Mouse (Mus musculus): ENCODE results near the gene Scaf1. TPM values are rescaled to one million over a fixed set of nuclear protein-coding genes. Genes with fewer than 3 reads are reported as not detected.
A peak's percentile ranks its signal among the peaks of the same experiment; 100 is the strongest.

The Scaf1 gene
- total RNA-seq, 2 experiments from 2014 or later = 48.0 to 48.1 TPM

GRCm38 (mm10) chr7:44986879-44987718, 29.1 kb downstream of the Scaf1 start:
- DNase-seq = no peak
- intact Hi-C loops (cut with DNase I) = no loop called here

DNA sequence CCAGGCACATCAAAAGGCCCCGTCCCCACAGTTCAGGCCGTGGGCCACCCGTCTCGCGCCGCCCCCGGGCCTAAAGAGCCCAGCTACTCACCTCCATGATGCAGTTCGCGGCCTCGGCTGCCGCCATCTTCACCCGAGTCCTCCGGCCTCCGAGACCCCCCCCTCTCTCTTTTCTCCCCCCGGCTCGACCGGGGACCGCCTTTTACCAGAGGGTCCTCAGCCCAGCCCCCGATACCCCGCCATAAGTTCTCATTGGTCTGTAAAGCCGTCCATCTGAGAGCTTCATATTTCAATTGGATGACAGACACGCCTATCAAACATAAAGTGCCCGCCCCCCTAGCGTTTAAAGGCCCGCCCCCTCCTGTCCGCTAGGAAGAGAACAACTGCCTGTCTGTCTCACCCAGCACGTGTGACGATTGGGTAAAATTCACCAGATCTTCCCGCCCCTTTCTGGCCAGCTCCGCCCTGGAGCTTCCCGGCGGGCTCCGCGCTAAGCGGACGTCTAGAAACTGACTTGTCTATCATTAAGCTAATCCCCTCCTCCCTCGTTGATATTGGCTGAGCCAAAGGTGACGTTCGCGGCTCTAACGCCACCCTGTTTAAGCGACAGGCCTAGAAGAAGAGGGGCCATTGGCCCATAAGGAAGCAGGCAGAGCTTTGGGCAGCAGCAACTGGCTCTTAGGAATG, 29.8 kb downstream of the Scaf1 start, which contains the start of gene Prmt1:
Prmt1 (minus strand) TSS at position 377 of the 687 bp plus-strand sequence.
- peak; percentile 94 to 99 for DNase-seq
- intact Hi-C loops (cut with DNase I) = no loop called here

DNA sequence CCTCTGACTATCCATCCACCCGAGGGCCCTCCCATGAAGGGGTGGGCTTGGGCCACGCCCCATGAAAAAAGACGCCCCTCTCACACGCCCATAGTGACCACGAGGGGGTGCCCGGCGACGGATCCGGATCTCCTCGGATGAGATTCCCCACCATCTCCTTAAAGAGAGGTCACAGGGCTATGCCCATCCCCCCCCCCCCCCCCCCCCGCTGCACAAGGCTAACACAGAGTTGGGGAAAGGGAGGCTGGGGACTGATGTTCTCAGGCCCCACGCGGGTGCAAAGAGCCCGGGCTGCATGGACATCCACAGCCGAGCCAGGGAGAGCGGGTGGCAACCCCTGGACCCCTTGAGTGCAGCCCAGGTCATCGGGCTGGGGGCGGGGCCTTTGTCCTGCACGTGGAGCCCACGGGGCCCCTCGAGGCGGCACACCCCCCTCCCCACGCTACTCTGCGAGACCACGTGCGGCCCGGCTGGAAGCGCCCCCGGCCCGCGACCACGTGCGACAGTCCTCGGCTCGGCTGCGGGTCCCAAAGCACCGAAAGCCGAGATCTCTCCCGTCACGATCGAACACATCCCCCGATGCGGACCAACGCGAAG, 30.5 kb downstream of the Scaf1 start:
- DNase-seq = peak; percentile 59 to 60
- intact Hi-C loops (cut with DNase I) = no loop called here

DNA sequence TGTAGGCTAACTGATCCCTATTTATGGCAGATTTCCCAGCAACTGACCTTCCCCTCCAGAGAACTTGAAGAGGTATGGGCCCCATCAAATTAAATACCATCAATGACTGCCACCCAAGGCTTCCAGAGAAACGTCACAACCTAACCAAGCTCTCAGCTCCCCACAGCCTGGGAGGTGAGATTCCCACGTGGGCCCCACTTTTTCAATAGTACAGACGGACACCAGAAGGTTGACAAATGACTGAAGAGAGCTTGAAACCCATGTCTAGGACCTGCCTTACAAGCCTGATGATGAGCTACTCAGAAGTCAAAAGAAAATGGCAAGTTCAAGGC, 31.4 kb downstream of the Scaf1 start:
- intact Hi-C loops (cut with DNase I) = loop anchor here (5.0 kb wide), 4 partner anchors 68 to 153 kb away; partner anchors contain the start of genes Flt3l, Gm45713, Prr12 and Rps11
- no peak for DNase-seq

- intact Hi-C loops (cut with DNase I) = loop anchor here (5.0 kb wide), 4 partner anchors 68 to 153 kb away; partner anchors contain the start of genes Flt3l, Gm45713, Prr12 and Rps11
- no peak for DNase-seq
Observed at GRCm38 (mm10) chr7:44983944-44984832, 32.0 kb downstream of the Scaf1 start.

DNA sequence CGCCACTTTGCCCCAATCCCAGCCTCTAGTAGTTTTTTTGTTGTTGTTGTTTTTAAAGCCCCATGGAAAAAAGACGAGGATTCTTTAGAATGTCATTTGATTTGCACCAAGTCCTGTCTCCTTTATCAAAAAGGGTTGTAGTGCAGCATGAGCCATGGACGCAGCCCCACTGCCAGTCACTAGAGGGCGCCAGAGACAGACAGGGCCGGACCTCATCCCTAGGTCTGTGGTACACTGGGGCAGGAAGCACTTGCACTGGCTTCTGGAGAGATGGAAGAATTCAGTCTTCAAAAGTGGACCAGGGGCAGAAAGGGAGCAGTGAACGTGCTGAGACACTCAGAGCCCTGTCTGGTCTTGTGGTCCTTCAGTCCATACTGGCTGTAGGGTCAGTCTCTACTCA, 33.1 kb downstream of the Scaf1 start:
- peak; percentile 87 to 92 for DNase-seq
- intact Hi-C loops (cut with DNase I) = loop anchor here (5.0 kb wide), 4 partner anchors 69 to 154 kb away; partner anchors contain the start of genes Flt3l, Gm45713, Prr12 and Rps11

- intact Hi-C loops (cut with DNase I) = loop anchor here (5.0 kb wide), 4 partner anchors 71 to 156 kb away; partner anchors contain the start of genes Flt3l, Gm45713, Prr12 and Rps11
- no peak for DNase-seq
Observed at GRCm38 (mm10) chr7:44981539-44981938, 34.6 kb downstream of the Scaf1 start.

- intact Hi-C loops (cut with DNase I) = no loop called here
- DNase-seq = no peak
Observed at GRCm38 (mm10) chr7:44978300-44978699, 37.9 kb downstream of the Scaf1 start.

- intact Hi-C loops (cut with DNase I) = no loop called here
- DNase-seq = no peak
Observed at GRCm38 (mm10) chr7:44975117-44975419, 41.1 kb downstream of the Scaf1 start.

DNA sequence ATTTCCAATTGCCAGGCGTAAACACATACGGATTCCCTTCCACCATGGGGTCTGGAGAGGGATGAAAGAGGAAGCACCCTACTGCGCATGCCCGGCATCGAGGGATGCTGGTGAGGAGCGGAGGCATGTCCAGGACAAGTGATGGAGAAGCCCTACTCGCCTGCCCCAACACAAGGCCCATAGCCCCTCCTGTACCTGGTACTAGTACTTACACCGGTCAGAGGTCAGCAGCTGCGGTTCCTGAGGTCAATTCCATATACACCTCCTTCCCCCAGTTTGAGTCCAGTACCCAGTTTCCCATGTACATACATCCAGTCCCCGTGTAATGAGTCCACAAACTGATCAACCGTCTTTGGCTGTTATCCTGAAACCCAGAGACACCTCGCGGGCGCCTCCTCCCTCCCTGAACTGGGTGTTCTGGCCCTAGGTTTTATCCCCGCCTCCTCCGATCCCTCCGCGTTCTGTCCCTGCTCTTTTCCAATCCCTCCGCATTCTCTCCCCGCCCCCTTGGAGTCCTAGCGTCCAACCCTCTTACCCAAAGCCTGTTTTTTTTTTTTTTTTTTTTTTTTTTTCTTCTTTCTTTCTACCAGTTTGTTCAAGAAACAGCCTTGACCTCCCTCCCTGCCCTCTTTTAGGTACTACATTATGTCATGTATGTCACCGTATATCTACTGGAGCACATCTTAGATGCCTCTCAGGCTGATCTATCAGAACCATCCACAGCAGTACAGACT, 41.6 kb downstream of the Scaf1 start, which contains the start of gene Cpt1c:
Cpt1c (minus strand) TSS at position 469 of the 734 bp plus-strand sequence.
- intact Hi-C loops (cut with DNase I) = no loop called here
- DNase-seq = peak; percentile 71 to 74

- DNase-seq = no peak
- intact Hi-C loops (cut with DNase I) = no loop called here
Observed at GRCm38 (mm10) chr7:44973415-44974130, 42.6 kb downstream of the Scaf1 start.

GRCm38 (mm10) chr7:44971142-44971541, 45.0 kb downstream of the Scaf1 start:
- intact Hi-C loops (cut with DNase I) = no loop called here
- no peak for DNase-seq

DNA sequence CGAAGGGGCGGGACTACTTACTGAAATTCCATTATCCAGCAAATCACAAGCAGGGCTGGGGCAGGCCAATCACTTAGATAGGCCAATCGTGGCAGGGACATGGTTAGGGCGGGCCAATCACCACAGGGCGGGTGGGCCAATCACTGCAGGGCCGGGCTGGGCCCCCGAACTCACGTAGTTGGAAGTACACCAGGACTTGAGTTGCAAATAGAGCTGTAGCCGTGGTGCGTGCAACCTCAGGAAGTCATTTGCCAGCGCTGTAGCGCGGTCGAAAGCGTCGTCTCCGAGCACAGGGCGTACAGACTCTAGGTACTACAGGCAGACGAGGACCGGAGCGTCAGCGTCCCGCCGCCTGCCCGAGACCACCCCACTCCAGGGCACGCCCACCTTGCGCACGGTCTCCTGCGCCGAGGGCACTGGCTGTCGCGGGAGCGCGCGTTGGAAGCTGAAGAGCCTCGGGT, 45.9 kb downstream of the Scaf1 start:
- intact Hi-C loops (cut with DNase I) = no loop called here
- DNase-seq = peak; percentile 68 to 79

DNA sequence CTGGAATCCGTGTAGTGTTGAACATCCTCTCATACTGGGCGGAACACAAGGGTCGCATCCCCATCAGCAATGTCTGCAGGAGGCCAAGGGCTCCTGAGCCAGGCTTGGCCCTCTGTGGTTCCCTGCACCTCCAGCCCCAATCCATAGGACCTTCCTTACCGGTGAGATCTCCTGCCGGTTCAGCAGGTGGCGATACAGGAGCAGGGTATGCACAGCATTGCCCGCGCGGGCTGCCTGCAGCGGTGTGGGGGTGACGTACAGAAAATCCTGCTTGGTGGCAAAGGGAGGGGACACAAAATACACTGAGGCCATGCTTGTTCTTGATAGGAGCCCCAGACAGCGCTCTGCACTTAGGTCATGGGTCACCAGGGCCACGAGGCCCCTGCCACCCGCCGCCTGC, 49.5 kb downstream of the Scaf1 start:
- DNase-seq = no peak
- intact Hi-C loops (cut with DNase I) = no loop called here

DNA sequence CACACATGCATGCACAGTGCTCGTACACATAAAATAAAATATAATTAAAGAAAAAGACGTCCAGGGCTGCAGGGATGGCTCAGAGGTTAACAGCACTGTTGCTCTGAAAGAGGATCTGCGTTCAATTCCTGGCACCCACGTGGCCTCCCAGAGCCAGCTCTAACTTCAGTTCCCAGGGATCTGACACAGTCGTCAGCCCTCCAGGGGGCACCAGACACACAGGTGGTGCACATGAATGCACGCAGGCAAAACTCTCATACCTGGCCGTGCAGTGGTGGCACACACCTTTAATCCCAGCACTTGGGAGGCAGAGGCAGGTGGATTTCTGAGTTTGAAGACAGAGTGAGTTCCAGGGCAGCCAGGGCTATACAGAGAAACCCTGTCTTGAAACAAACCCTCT, 50.2 kb downstream of the Scaf1 start:
- intact Hi-C loops (cut with DNase I) = no loop called here

GRCm38 (mm10) chr7:44964990-44965389, 51.2 kb downstream of the Scaf1 start:
- intact Hi-C loops (cut with DNase I) = no loop called here
- DNase-seq = no peak

More for the DNA sequence above, 50.2 kb downstream of the Scaf1 start:
- no peak for DNase-seq

DNA sequence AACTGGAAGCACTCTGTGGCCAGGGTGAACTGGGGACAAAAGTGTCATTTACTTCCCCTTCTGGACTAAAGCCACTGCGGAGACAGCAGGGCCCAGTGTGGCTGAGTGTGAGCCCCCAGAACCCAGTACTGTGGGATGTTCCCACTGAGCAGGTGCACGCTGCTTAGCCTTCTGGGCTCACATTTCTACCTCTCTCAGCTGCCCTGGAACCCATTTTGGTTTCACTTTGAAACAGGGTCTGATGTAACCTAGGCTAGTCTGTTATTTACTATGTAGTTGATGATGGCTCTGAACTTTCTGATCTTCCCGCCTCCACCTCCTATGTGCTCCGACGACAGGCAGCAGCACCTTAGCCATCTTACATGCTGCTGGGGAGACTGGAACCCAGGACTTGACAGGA, 53.3 kb downstream of the Scaf1 start:
- intact Hi-C loops (cut with DNase I) = no loop called here
- DNase-seq = no peak

- DNase-seq = no peak
- intact Hi-C loops (cut with DNase I) = no loop called here
Observed at GRCm38 (mm10) chr7:44962337-44962736, 53.8 kb downstream of the Scaf1 start.

- DNase-seq = no peak
- intact Hi-C loops (cut with DNase I) = no loop called here
Observed at GRCm38 (mm10) chr7:44960512-44960910, 55.7 kb downstream of the Scaf1 start.
